Mouse (Mus musculus) left cerebral cortex, adult 8-10 months (tissue): ENCODE data around the gene Brinp2. TPM values are rescaled to one million over a fixed set of nuclear protein-coding genes. Genes with fewer than 3 reads are reported as not detected.

Experiments
- DNase-seq, 2 experiments: peaks; one replicate each; pipeline ENCODE4 v3.0.0; 2022; ENCODE audit warnings: low spot score in 2 of 2
- total RNA-seq, 4 experiments: library from RNA; stranded (reverse); gene quantifications; 2 replicates each; pipeline ENCODE4 v1.2.4; 2022

Brinp2 gene
- total RNA-seq, 4 experiments from 2014 or later = 86.1 to 91.4 (median 88.8) TPM

DNA sequence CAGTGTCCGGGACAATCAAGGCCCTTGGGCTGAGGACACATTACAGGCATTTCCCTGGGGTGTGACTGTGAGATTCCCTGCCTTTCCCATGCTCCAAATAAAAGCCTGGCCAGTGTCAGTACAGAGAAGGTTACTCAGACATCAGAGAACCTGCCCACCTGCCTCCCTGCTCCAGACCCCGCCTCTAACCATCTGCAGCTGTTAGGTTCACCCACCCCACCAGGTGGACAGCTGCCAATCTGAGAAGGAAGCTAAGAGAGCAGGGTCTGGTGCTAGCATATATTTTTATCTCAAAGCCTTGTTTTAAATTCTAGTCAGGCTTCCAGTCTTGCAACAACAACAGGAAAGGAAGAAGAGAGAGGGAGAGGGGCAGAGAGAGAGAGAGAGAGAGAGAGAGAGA lies 128.9 kb downstream of the Brinp2 start:
- DNase-seq = no peak

DNA sequence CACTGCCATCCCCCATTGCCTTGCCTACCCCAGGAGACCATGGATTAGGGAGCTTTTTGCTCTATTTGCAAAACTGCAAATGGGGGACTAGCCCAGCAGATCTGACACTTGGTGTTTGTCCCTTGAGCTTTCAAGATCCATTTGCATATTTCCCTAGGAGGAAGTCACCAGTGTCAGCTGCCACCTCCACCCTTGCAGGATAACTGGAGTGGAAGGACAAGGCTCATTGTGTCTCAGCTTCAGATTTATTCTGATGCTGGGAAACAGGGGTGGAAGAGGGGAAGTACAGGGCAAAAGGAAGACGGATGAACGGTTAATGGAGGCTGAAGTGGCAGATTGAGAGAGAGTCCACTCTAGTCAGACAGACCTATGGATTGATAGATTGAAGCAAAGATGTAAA lies 129.4 kb downstream of the Brinp2 start:
- DNase-seq = no peak

DNA sequence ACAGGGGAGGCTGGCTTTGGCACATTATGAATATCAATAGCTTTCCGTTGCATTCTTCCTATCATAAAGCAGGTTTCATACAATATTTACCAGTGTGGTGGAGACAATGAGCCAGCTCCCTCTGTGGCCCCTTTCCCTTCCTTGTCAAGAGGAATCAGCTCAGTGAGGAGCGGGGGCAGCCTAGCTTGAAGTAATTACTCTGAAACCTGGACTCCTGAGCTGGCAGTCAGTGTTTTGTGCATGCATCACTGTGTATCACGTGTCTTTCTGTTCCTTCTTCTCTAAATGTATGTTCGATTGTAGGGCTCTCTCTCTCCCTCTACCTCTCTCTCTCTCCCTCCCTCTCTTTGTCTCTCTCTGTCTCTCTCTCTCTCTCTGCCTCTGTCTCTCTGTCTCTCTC lies 135.1 kb downstream of the Brinp2 start:
- no peak for DNase-seq

DNA sequence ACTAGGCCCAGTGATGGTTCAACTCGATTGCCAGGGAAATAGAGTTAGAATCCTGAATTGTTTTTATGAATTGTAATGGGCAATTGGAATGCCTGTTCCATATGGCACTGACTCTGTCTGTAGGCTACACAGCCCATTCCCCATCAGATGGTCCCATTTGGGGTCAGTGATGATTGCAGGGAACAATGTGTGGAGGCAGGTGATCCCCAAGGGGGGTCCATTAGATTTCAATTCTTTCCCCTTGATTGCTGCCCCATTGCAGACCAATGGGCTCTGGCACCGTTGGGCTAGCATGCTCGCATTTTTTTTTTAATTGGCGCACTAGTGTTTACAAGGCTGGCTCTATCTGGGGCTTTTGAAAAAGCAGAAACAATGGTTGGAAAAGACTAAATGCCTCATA lies 136.0 kb downstream of the Brinp2 start:
- DNase-seq = no peak

DNA sequence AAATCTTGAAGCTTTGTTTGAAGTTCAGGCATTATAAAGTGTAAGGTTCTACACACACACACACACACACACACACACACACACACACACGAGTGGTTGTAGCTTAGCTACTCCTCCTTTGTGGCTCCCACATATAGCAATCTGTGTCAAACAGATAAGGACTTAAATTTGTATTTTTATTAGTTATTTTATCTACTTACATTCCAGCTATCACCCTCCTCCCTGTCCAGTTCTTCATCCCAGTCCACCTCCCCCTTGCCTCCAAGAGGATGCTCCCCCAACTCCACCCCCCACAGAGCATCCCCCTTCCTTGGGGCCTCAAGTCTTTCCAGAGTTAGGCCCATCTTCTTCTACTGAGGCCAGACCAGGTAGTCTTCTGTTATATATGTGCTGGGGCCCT lies 137.4 kb downstream of the Brinp2 start:
- DNase-seq = no peak

DNA sequence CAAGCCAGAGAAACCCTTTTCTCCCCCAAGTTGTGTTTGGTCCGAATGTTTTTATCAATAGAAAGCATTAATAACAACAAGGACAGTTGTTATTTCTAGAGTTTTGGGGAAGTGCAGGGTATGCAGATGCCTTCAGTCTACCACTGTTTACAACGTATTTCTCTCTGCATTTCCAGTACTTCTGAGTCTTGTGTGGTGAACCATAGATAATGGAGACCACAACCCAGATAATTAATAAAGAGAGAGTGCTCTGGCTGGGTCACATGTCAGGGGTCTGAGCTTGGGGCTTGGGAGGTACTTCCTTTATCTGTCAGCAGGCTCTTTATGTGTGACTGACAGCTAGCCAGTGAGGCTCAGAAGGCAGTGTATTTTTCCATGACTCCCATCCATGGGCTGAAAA lies 137.8 kb downstream of the Brinp2 start:
- no peak for DNase-seq

DNA sequence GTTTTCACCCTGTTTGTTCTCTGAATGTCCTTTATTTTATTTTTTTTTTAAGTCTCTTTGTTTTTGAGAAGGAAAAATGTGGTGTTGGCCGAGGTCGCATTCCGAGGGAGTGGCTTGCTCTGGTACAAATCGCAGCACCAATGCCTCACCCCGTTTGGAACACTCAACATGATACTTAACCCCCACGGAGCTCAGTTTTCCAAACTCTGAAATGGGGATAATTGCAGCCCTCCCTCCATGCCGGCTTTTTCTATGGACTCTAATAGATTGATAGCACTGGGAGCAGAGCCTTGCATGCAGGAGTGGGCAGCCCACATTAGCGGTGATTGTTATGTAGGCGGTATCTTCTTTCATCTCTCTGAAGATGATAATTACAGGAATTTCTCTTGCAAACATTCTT lies 140.5 kb downstream of the Brinp2 start:
- DNase-seq = no peak

DNA sequence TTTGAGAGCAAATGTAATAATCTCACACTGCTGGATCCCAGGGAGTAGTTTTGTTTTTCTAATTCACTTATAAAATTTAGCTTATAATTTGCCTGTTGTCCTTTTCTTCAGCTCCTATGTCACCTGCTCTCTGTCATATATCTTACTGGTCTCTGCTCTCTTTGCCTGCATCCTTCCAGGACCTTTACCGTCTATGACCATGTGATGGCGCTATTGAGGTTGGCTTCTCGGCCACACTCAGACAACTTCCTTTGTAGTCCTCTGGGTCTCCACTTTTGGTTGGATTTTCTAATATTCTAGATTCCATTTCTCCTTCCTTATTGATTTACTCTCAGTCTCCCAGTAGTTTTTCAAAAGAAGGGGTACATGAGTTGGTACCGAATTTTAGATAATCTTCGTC lies 141.4 kb downstream of the Brinp2 start:
- DNase-seq = no peak

DNA sequence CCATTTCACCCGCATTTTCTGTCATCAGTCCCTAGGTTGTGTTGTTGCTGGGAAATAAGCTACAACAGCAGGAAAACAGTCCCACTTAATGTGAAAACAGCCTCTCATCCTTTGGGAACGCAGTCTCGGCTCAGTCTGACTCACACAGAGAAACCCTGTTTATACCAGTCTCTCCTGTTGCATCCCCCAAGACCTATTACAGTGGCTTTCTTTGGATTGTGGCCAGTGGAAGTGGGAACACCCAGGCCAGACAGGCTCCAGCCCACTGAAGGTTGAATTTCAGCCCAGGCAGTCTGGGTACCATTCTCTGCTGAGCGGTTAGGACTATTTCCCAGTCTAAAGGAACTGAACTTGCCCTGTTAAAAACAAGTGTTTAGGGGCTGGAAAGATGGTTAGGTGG lies 142.4 kb downstream of the Brinp2 start:
- DNase-seq = no peak

DNA sequence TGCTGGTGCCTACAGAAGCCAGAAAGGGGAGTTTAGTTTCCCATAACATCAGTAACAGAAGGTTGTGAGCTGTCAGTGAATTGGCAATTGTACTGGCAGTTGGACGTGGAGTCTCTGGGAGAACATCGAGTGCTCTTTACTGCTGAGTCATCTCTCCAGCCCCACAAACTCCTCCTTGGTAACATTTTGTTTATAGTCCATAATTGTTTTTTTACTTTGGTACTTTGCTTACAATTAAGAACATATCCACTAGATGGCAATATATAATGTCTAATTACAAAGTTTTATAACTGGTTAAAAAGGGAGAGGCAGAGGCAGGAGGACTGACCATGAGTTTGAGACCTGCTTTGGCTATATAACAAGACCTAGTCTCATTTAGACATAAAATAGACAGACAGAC lies 148.5 kb downstream of the Brinp2 start:
- DNase-seq = no peak

DNA sequence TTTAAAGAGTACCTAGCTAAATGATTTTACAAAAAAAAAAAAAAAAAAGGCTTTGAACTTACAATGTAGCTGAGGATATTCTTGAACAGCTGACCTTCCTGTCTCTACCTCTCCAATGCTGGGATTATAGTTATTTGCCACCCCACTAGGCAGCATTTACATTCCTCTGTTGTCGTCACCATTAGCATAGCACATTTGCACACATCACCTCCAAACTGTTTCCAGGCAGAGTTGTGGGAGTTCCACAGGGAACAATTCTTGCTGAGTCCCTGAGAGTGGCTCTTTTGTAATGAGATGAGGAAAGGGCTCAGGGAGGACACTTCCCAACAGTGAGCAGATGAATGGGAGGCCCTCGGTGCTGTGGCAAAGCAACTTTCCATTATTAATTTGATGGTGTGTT lies 153.2 kb downstream of the Brinp2 start:
- DNase-seq = no peak

Other genes with a start within 250 kb of the Brinp2 start
- gene Astn1, start 5.9 kb upstream of the Brinp2 start, total RNA-seq = 100 to 1,000 TPM; 162 to 180 (median 164) TPM